In the genomic region with DNA sequence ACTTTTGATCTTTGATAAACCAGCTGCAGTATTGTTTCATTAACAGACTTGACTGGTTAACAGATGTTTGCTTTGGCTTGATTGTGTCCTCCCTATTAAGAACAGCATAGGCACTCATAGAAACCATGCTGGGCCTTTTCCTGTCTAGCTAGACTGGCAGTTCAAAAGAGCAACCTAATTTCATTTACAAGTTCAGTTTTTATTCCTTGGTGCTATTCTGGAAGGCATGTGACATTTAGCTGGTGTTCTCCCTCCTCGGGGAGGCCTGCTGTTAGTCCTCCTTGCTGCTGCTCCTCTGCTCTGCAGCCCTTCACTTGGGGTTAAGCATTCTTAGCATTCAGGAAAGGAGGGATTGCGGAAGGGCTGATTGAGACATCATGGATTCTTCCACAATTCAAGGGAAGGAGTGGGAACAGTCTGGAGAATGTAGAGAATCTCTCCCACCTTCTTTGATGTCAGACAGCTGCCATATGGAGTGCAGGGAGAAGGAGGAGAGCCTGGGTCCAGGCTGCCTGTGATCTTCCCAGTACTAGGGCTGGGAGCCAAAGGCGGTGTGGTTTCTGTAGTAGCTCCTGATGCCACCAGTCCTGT, we compare ENCODE assay signal across 8 mouse cellular contexts. TPM values are rescaled to one million over a fixed set of nuclear protein-coding genes. Genes with fewer than 3 reads are reported as not detected.
DNase-seq lines count a peak whose midpoint lies in the region; ATAC-seq and TF ChIP-seq lines count a peak whose summit lies in the region.

No protein-coding gene starts in this region.

- no peaks in the 10 kb centered on the region for H3K27me3 ChIP-seq in embryonic facial prominence, embryonic 12.5 days
- no peaks in the 10 kb centered on the region for H3K27me3 ChIP-seq in hindbrain, postnatal 0 days (ENCODE audit: insufficient read depth, low read length)
- H3K27me3 ChIP-seq in stomach, embryonic 16.5 days (ENCODE audit: control insufficient read depth, insufficient read depth, low read length): no peaks in the 10 kb centered on the region

- no peaks in the 10 kb centered on the region for H3K36me3 ChIP-seq in embryonic facial prominence, embryonic 12.5 days
- no peaks in the 10 kb centered on the region for H3K36me3 ChIP-seq in hindbrain, postnatal 0 days (ENCODE audit: insufficient read depth, low read length)
- H3K36me3 ChIP-seq in stomach, embryonic 16.5 days (ENCODE audit: control insufficient read depth, insufficient read depth, low read length): no peaks in the 10 kb centered on the region

- intact Hi-C loops in gastrocnemius, adult 2 months (cut with DNase I): loop anchor here (5.0 kb wide), 1 partner anchor 33 kb away; no protein-coding TSS in a partner anchor

- H3K4me3 ChIP-seq in gastrocnemius, adult 2 months: peak overlapping the region; percentile 38
- no peak overlapping the region for H3K4me3 ChIP-seq in embryonic facial prominence, embryonic 12.5 days
- no peak overlapping the region for H3K4me3 ChIP-seq in hindbrain, postnatal 0 days (ENCODE audit: low read length)
- no peak overlapping the region for H3K4me3 ChIP-seq in stomach, embryonic 16.5 days (replicated peaks; ENCODE audit: low read length)

- ATAC-seq in embryonic facial prominence, embryonic 12.5 days (ENCODE audit: insufficient number of reproducible peaks, insufficient read depth, low FRiP score, low TSS enrichment): no peak; the same call in 1 of the 2 replicates
- ATAC-seq in hindbrain, postnatal 0 days: peak; percentile 70; the same call in 1 of the 2 replicates
- ATAC-seq in stomach, embryonic 16.5 days (ENCODE audit: insufficient read depth, low FRiP score): no peak

- 33% methylated on average over 3 of the region's 3 CpGs for WGBS in embryonic facial prominence, embryonic 12.5 days
- 39% methylated on average over 3 of the region's 3 CpGs for WGBS in hindbrain, postnatal 0 days
- 32% methylated on average over 3 of the region's 3 CpGs for WGBS in stomach, embryonic 16.5 days

- peak overlapping the region; percentile 83 for H3K27ac ChIP-seq in gastrocnemius, adult 2 months
- peak overlapping the region; percentile 61 for H3K27ac ChIP-seq in embryonic facial prominence, embryonic 12.5 days
- peak overlapping the region; percentile 29 for H3K27ac ChIP-seq in hindbrain, postnatal 0 days
- peak overlapping the region; percentile 28 for H3K27ac ChIP-seq in stomach, embryonic 16.5 days (ENCODE audit: low read length)

- no peak for TF ChIP-seq CTCF in gastrocnemius, adult 2 months (IDR thresholded peaks at IDR 0.05)
- TF ChIP-seq CTCF in hindbrain, postnatal 0 days (IDR thresholded peaks at IDR 0.05; ENCODE audit: low read depth): no peak

- H3K9me3 ChIP-seq in embryonic facial prominence, embryonic 12.5 days: no peaks in the 10 kb centered on the region
- H3K9me3 ChIP-seq in hindbrain, postnatal 0 days (ENCODE audit: low read length): no peaks in the 10 kb centered on the region
- no peaks in the 10 kb centered on the region for H3K9me3 ChIP-seq in stomach, embryonic 16.5 days (replicated peaks; ENCODE audit: control insufficient read depth, low read length)

- H3K4me2 ChIP-seq in embryonic facial prominence, embryonic 12.5 days (replicated peaks): no peak overlapping the region
- H3K4me2 ChIP-seq in hindbrain, postnatal 0 days (ENCODE audit: low read depth, low read length): no peak overlapping the region
- no peak overlapping the region for H3K4me2 ChIP-seq in stomach, embryonic 16.5 days (ENCODE audit: low read depth, low read length)

- peak; percentile 61 for DNase-seq in gastrocnemius, adult 2 months
- no peak for DNase-seq in gastrocnemius, postnatal 10 days
- peak; percentile 24 for DNase-seq in MN1 (ENCODE audit: low spot score)
- DNase-seq in hindbrain, postnatal 0 days (ENCODE audit: low spot score): peak; percentile 40
- peak; percentile 64 for DNase-seq in lung, postnatal 10 days
- no peak for DNase-seq in T-cell, adult 2 months (ENCODE audit: low spot score)

- peaks cover 26% of the 10 kb centered on the region for H3K4me1 ChIP-seq in embryonic facial prominence, embryonic 12.5 days
- peaks cover 7% of the 10 kb centered on the region; the same call in 1 of the 2 replicates for H3K4me1 ChIP-seq in hindbrain, postnatal 0 days (ENCODE audit: insufficient read depth, low read length)
- peaks cover 27% of the 10 kb centered on the region for H3K4me1 ChIP-seq in stomach, embryonic 16.5 days (ENCODE audit: control insufficient read depth, insufficient read depth, low read length)

- H3K9ac ChIP-seq in embryonic facial prominence, embryonic 12.5 days: no peak overlapping the region
- no peak overlapping the region for H3K9ac ChIP-seq in hindbrain, postnatal 0 days (replicated peaks; ENCODE audit: low read length)
- H3K9ac ChIP-seq in stomach, embryonic 16.5 days (ENCODE audit: low read length): no peak overlapping the region

RNA-seq across cellular contexts. Expression of a gene that starts 42.7 kb away (rescaled TPM):
- 10 to 100 TPM; 22.2 to 26.0 TPM for total RNA-seq in gastrocnemius, adult 2 months (2021)
- total RNA-seq in gastrocnemius, postnatal 10 days (2021): 10 to 100 TPM; 24.1 to 31.6 TPM
- 28.6 and 31.1 TPM in 2 replicates for polyA plus RNA-seq in embryonic facial prominence, embryonic 12.5 days (2016; fragmentation: Nextera tagmentation; extraction: Ambion mirVana)
- total RNA-seq in hindbrain, postnatal 0 days (2014; rRNA removed): 20.8 and 33.0 TPM in 2 replicates
- polyA plus RNA-seq in hindbrain, postnatal 0 days (2015; fragmentation: Nextera tagmentation; extraction: Ambion mirVana): 13.7 and 15.2 TPM in 2 replicates
- polyA plus RNA-seq in stomach, embryonic 16.5 days (2015; fragmentation: Nextera tagmentation; extraction: Ambion mirVana): 12.5 TPM in 2 replicates

Comparison
In these comparisons a context has a peak if more than half of its experiments do, and no peak if none do; other contexts are left out.
1. DNase-seq: peak in gastrocnemius, adult 2 months (single experiment), MN1 (single experiment), hindbrain, postnatal 0 days (single experiment) and lung, postnatal 10 days (single experiment); none in gastrocnemius, postnatal 10 days (single experiment) and T-cell, adult 2 months (single experiment).
2. H3K27ac ChIP-seq: peak in every context shown above with its lines; median percentile 83 in gastrocnemius, adult 2 months; 61 in embryonic facial prominence, embryonic 12.5 days; 29 in hindbrain, postnatal 0 days; 28 in stomach, embryonic 16.5 days.